Mouse (Mus musculus): Measurements from ENCODE around the gene Lamtor2. TPM values are rescaled to one million over a fixed set of nuclear protein-coding genes. Genes with fewer than 3 reads are reported as not detected.

Gene Lamtor2
- total and polyA plus RNA-seq, 3 experiments: 125 to 188 TPM; not detected in 1

- TF ChIP-seq ELF1 (IDR thresholded peaks at IDR 0.05; ENCODE audit: low read depth, low read length) (no peak), MAX (IDR thresholded peaks at IDR 0.05; ENCODE audit: low read length) (no peak), SMC3 (IDR thresholded peaks at IDR 0.05; ENCODE audit: low read depth, low read length) (no peak), NRF1 (IDR thresholded peaks at IDR 0.05; ENCODE audit: insufficient read depth, low read depth, low read length, poor library complexity, severe bottlenecking) (no peak), RCOR1 (IDR thresholded peaks at IDR 0.05; ENCODE audit: low read depth, low read length) (no peak), POLR2A (IDR thresholded peaks at IDR 0.05; ENCODE audit: control insufficient read depth in 1 of 2, insufficient read depth in 1 of 2, low read depth in 1 of 2, low read length in 2 of 2, poor library complexity in 1 of 2) (no peak), UBTF (IDR thresholded peaks at IDR 0.05; ENCODE audit: borderline replicate concordance, insufficient read depth, low read depth, low read length) (no peak), ZMIZ1 (IDR thresholded peaks at IDR 0.05; ENCODE audit: low read depth, low read length) (no peak), KAT2A (conservative IDR thresholded peaks at IDR 0.05; ENCODE audit: low read depth, low read length) (no peak), CTCF (IDR thresholded peaks at IDR 0.05 in 2 of 3, conservative IDR thresholded peaks at IDR 0.05 in 1 of 3; ENCODE audit: control insufficient read depth in 1 of 3, insufficient read depth in 1 of 3, low read depth in 2 of 3, low read length in 3 of 3, poor library complexity in 1 of 3, severe bottlenecking in 1 of 3) (no peak), E2F4 (IDR thresholded peaks at IDR 0.05; ENCODE audit: borderline replicate concordance, low read depth, low read length) (no peak)
- Histone ChIP-seq H3K36me3 (ENCODE audit: control insufficient read depth in 1 of 2, insufficient read depth in 2 of 2, low read length in 2 of 2) (peaks cover 0 to 23% of the 10 kb centered on the region in 2 experiments; a peak in 2 of 4 replicates), H3K9ac (ENCODE audit: control insufficient read depth, low read depth, low read length, poor library complexity, severe bottlenecking) (no peak overlapping the region), H3K27me3 (ENCODE audit: control insufficient read depth in 1 of 2, insufficient read depth in 2 of 2, low read length in 2 of 2) (no peaks in the 10 kb centered on the region), H3K27ac (ENCODE audit: control insufficient read depth, low read depth, low read length) (no peak overlapping the region), H3K9me3 (replicated peaks; ENCODE audit: insufficient read depth, low read length) (no peaks in the 10 kb centered on the region), H3K4me1 (ENCODE audit: control insufficient read depth in 1 of 2, insufficient read depth in 2 of 2, low read length in 2 of 2) (no peaks in the 10 kb centered on the region), H3K79me2 (ENCODE audit: control insufficient read depth, insufficient read depth, low read length, poor library complexity) (no peaks in the 10 kb centered on the region), H3K4me3 (ENCODE audit: control insufficient read depth in 1 of 2, insufficient read depth in 1 of 2, low read depth in 2 of 2, low read length in 2 of 2) (no peak overlapping the region)
- no peak for DNase-seq (ENCODE audit: low read depth, low spot score)
These were observed 16.2 kb upstream of the Lamtor2 start for GRCm38 (mm10) chr3:88569093-88569492.

DNA sequence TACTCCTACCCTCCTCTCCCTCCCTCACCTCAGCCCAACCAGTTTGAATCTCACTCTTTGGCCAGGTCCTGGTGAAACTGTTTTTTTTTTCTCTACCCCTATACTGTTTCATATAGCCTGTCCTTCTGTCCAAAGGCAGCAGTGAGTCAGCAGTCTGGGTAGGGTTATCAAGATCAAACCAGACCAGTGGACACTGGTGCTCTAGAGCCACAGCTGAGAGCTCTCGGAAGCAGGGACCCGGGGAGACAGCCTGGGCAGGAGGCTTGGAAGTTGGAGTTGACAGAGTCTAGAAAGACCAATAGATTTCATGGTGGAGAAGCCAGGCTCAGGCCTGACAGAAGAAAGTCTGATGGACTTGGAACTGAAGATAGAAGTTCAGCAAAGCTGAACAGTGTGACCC is 15.7 kb upstream of the Lamtor2 start:
- Histone ChIP-seq H3K27ac (ENCODE audit: control insufficient read depth, low read depth, low read length) (no peak overlapping the region), H3K9me3 (replicated peaks; ENCODE audit: insufficient read depth, low read length) (no peaks in the 10 kb centered on the region)
- DNase-seq (ENCODE audit: low read depth, low spot score): no peak

More for the DNA sequence above, 15.7 kb upstream of the Lamtor2 start:
- no peak overlapping the region for H3K9ac ChIP-seq (ENCODE audit: control insufficient read depth, low read depth, low read length, poor library complexity, severe bottlenecking)
- no peak for TF ChIP-seq RCOR1 (IDR thresholded peaks at IDR 0.05; ENCODE audit: low read depth, low read length)
- no peak for TF ChIP-seq GABPA (IDR thresholded peaks at IDR 0.05; ENCODE audit: low read depth, low read length)
- TF ChIP-seq E2F4 (IDR thresholded peaks at IDR 0.05; ENCODE audit: borderline replicate concordance, low read depth, low read length): no peak
- TF ChIP-seq CHD1 (IDR thresholded peaks at IDR 0.05; ENCODE audit: low read depth, low read length): no peak
- TF ChIP-seq TCF12 (IDR thresholded peaks at IDR 0.05; ENCODE audit: low read depth, low read length): no peak
- no peak for TF ChIP-seq CTCF (IDR thresholded peaks at IDR 0.05 in 2 of 3, conservative IDR thresholded peaks at IDR 0.05 in 1 of 3; ENCODE audit: control insufficient read depth in 1 of 3, insufficient read depth in 1 of 3, low read depth in 2 of 3, low read length in 3 of 3, poor library complexity in 1 of 3, severe bottlenecking in 1 of 3)
- no peak for TF ChIP-seq SMC3 (IDR thresholded peaks at IDR 0.05; ENCODE audit: low read depth, low read length)
- no peak for TF ChIP-seq POLR2AphosphoS2 (IDR thresholded peaks at IDR 0.05; ENCODE audit: low read length)
- TF ChIP-seq BHLHE40 (IDR thresholded peaks at IDR 0.05; ENCODE audit: borderline replicate concordance, low read depth, low read length): no peak
- TF ChIP-seq NRF1 (IDR thresholded peaks at IDR 0.05; ENCODE audit: insufficient read depth, low read depth, low read length, poor library complexity, severe bottlenecking): no peak
- TF ChIP-seq ZKSCAN1 (IDR thresholded peaks at IDR 0.05; ENCODE audit: low read depth, low read length): no peak
- H3K36me3 ChIP-seq (ENCODE audit: control insufficient read depth in 1 of 2, insufficient read depth in 2 of 2, low read length in 2 of 2): peaks cover 0 to 26% of the 10 kb centered on the region in 2 experiments; a peak in 2 of 4 replicates
- H3K4me1 ChIP-seq (ENCODE audit: control insufficient read depth in 1 of 2, insufficient read depth in 2 of 2, low read length in 2 of 2): no peaks in the 10 kb centered on the region
- H3K4me3 ChIP-seq (ENCODE audit: control insufficient read depth in 1 of 2, insufficient read depth in 1 of 2, low read depth in 2 of 2, low read length in 2 of 2): no peak overlapping the region
- H3K79me2 ChIP-seq (ENCODE audit: control insufficient read depth, insufficient read depth, low read length, poor library complexity): no peaks in the 10 kb centered on the region
- H3K27me3 ChIP-seq (ENCODE audit: control insufficient read depth in 1 of 2, insufficient read depth in 2 of 2, low read length in 2 of 2): no peaks in the 10 kb centered on the region

Measured in MEL (cell line).